Mouse (Mus musculus): Measurements from ENCODE around the gene Pik3r2. TPM values are rescaled to one million over a fixed set of nuclear protein-coding genes. Genes with fewer than 3 reads are reported as not detected.

The Pik3r2 gene
- total RNA-seq, 4 experiments from 2014 or later, result 19.3 to 24.1 (median 22.2) TPM

GRCm38 (mm10) chr8:70773410-70773809, 3.1 kb downstream of the Pik3r2 start:
- no peak for DNase-seq (ENCODE audit: low spot score)

GRCm38 (mm10) chr8:70772890-70773289, 3.6 kb downstream of the Pik3r2 start:
- DNase-seq (ENCODE audit: low spot score), result no peak

GRCm38 (mm10) chr8:70772075-70772474, 4.4 kb downstream of the Pik3r2 start:
- DNase-seq (ENCODE audit: low spot score), result no peak

- no peak for DNase-seq (ENCODE audit: low spot score)
Measured at GRCm38 (mm10) chr8:70771217-70771616, 5.3 kb downstream of the Pik3r2 start.

GRCm38 (mm10) chr8:70770748-70771147, 5.8 kb downstream of the Pik3r2 start:
- DNase-seq (ENCODE audit: low spot score), result no peak

- DNase-seq (ENCODE audit: low spot score), result no peak
Measured at GRCm38 (mm10) chr8:70769858-70770257, 6.7 kb downstream of the Pik3r2 start.

- peak; percentile 91 for DNase-seq (ENCODE audit: low spot score)
Measured at GRCm38 (mm10) chr8:70769359-70769758, 7.2 kb downstream of the Pik3r2 start.

GRCm38 (mm10) chr8:70768956-70769355, 7.6 kb downstream of the Pik3r2 start:
- no peak for DNase-seq (ENCODE audit: low spot score)

- no peak for DNase-seq (ENCODE audit: low spot score)
Measured at GRCm38 (mm10) chr8:70768231-70768776, 8.2 kb downstream of the Pik3r2 start.

- DNase-seq (ENCODE audit: low spot score), result no peak
Measured at GRCm38 (mm10) chr8:70767503-70767902, 9.0 kb downstream of the Pik3r2 start.

- DNase-seq (ENCODE audit: low spot score), result peak; percentile 54
Measured at GRCm38 (mm10) chr8:70766571-70767440, 9.7 kb downstream of the Pik3r2 start.

GRCm38 (mm10) chr8:70765838-70766570, 10.5 kb downstream of the Pik3r2 start:
- no peak for DNase-seq (ENCODE audit: low spot score)

GRCm38 (mm10) chr8:70765329-70765728, 11.2 kb downstream of the Pik3r2 start:
- DNase-seq (ENCODE audit: low spot score), result no peak

- no peak for DNase-seq (ENCODE audit: low spot score)
Measured at GRCm38 (mm10) chr8:70764676-70765075, 11.8 kb downstream of the Pik3r2 start.

GRCm38 (mm10) chr8:70764026-70764425, 12.5 kb downstream of the Pik3r2 start:
- no peak for DNase-seq (ENCODE audit: low spot score)

- no peak for DNase-seq (ENCODE audit: low spot score)
Measured at GRCm38 (mm10) chr8:70763354-70763753, 13.2 kb downstream of the Pik3r2 start.

- DNase-seq (ENCODE audit: low spot score), result no peak
Measured at GRCm38 (mm10) chr8:70762118-70762517, 14.4 kb downstream of the Pik3r2 start.

GRCm38 (mm10) chr8:70760775-70761406, 15.6 kb downstream of the Pik3r2 start, which contains the start of gene Mpv17l2:
Gene Mpv17l2, minus strand, starts transcription at chr8:70760946.
- DNase-seq (ENCODE audit: low spot score), result peak; percentile 97

- no peak for DNase-seq (ENCODE audit: low spot score)
Measured at GRCm38 (mm10) chr8:70760350-70760749, 16.2 kb downstream of the Pik3r2 start.

GRCm38 (mm10) chr8:70758616-70759561, 17.6 kb downstream of the Pik3r2 start:
- DNase-seq (ENCODE audit: low spot score), result no peak

GRCm38 (mm10) chr8:70758308-70758615, 18.3 kb downstream of the Pik3r2 start:
- no peak for DNase-seq (ENCODE audit: low spot score)

All from heart, adult 8-10 months (tissue).